Mouse (Mus musculus) mouse embryonic stem cell (cell line): ENCODE data around the gene Mug1.
"Not testable (repeated sequence)": the region's sequence is repeated elsewhere in the genome, so short reads cannot be mapped to it uniquely, and the experiment has no call there.

Experiments used
- in situ Hi-C, 2 experiments: fragments of 300-500 bp; cut with MboI; formaldehyde crosslinking; loops; 1 replicate in 1 of 2; 3 replicates in 1 of 2; pipeline ENCODE4 v1.14.3; 2019 to 2020; ENCODE audit warnings: low sequenced_read_pairs in 2 of 2, low pct_unique_long_range_greater_than_20kb in 1 of 2, mixed read lengths in 1 of 2; ENCODE audit not compliant: unreplicated experiment in 1 of 2

Gene Mug1

GRCm38 (mm10) chr6:121838271-121838670 lies at the start of gene Mug1:
Mug1 (plus strand) TSS chr6:121838541.
- in situ Hi-C loops: not testable (repeated sequence)

- in situ Hi-C loops: no loop called here
Measured at GRCm38 (mm10) chr6:121828034-121828433, 10.3 kb upstream of the Mug1 start.

- in situ Hi-C loops: no loop called here
Measured at GRCm38 (mm10) chr6:121836361-121836760, 2.0 kb upstream of the Mug1 start.

GRCm38 (mm10) chr6:121848378-121848777 lies 10.0 kb downstream of the Mug1 start:
- in situ Hi-C loops: no loop called here
